Mouse (Mus musculus): ENCODE measurements around the gene Pdk1. TPM values are rescaled to one million over a fixed set of nuclear protein-coding genes. Genes with fewer than 3 reads are reported as not detected.

The Pdk1 gene
- polyA plus RNA-seq, 1 experiment from 2014 or later = 27.1 TPM

GRCm38 (mm10) chr2:71867480-71867879, 5.5 kb upstream of the Pdk1 start:
- Histone ChIP-seq H3K36me3 (replicated peaks; ENCODE audit: insufficient read depth, low read length) (no peaks in the 10 kb centered on the region), H3K27ac (ENCODE audit: low read depth) (peak overlapping the region; percentile 75; the same call in 1 of the 2 replicates), H3K4me1 (ENCODE audit: insufficient read depth) (peaks cover 18% of the 10 kb centered on the region), H3K9me3 (ENCODE audit: low read length) (no peaks in the 10 kb centered on the region), H3K4me2 (ENCODE audit: low read depth, low read length) (0 out of 2 replicates have a peak overlapping the region, but pooled peaks have one; percentile 4), H3K27me3 (ENCODE audit: insufficient read depth, low read length) (no peaks in the 10 kb centered on the region), H3K9ac (replicated peaks) (no peak overlapping the region), H3K4me3 (ENCODE audit: low read depth, low read length) (no peak overlapping the region)
- whole genome bisulfite sequencing (ENCODE audit: insufficient replicate concordance) = 12% methylated on average over 5 of the region's 5 CpGs
- TF ChIP-seq EP300 (IDR thresholded peaks at IDR 0.05; ENCODE audit: low read depth) (peak; percentile 33), CTCF (IDR thresholded peaks at IDR 0.05; ENCODE audit: low read depth) (no peak)
- DNase-seq = peak; percentile 17
- peak; percentile 72 for ATAC-seq

- H3K36me3 ChIP-seq (replicated peaks; ENCODE audit: insufficient read depth, low read length) = no peaks in the 10 kb centered on the region
- no peaks in the 10 kb centered on the region for H3K9me3 ChIP-seq (ENCODE audit: low read length)
- no peaks in the 10 kb centered on the region for H3K27me3 ChIP-seq (ENCODE audit: insufficient read depth, low read length)
- H3K27ac ChIP-seq (ENCODE audit: low read depth) = no peak overlapping the region
- no peak for TF ChIP-seq EP300 (IDR thresholded peaks at IDR 0.05; ENCODE audit: low read depth)
- no peak for TF ChIP-seq CTCF (IDR thresholded peaks at IDR 0.05; ENCODE audit: low read depth)
- no peak for ATAC-seq
- H3K4me3 ChIP-seq (ENCODE audit: low read depth, low read length) = no peak overlapping the region
- no peak for DNase-seq
- no peak overlapping the region for H3K4me2 ChIP-seq (ENCODE audit: low read depth, low read length)
- WGBS (ENCODE audit: insufficient replicate concordance) = 91% methylated on average over 1 of the region's 1 CpGs
- H3K4me1 ChIP-seq (ENCODE audit: insufficient read depth) = peaks cover 20% of the 10 kb centered on the region
- H3K9ac ChIP-seq (replicated peaks) = no peak overlapping the region
Measured at GRCm38 (mm10) chr2:71868256-71868655, 4.8 kb upstream of the Pdk1 start.

- peaks cover 23% of the 10 kb centered on the region for H3K4me1 ChIP-seq (ENCODE audit: insufficient read depth)
- WGBS (ENCODE audit: insufficient replicate concordance) = 80% methylated on average over 10 of the region's 10 CpGs
- peak overlapping the region; percentile 97 for H3K4me2 ChIP-seq (ENCODE audit: low read depth, low read length)
- no peak for DNase-seq
- no peaks in the 10 kb centered on the region for H3K9me3 ChIP-seq (ENCODE audit: low read length)
- H3K4me3 ChIP-seq (ENCODE audit: low read depth, low read length) = peak overlapping the region; percentile 84; the same call in 1 of the 2 replicates
- H3K27me3 ChIP-seq (ENCODE audit: insufficient read depth, low read length) = no peaks in the 10 kb centered on the region
- H3K9ac ChIP-seq (replicated peaks) = no peak overlapping the region
- no peak overlapping the region; the same call in 1 of the 2 replicates for H3K27ac ChIP-seq (ENCODE audit: low read depth)
- H3K36me3 ChIP-seq (replicated peaks; ENCODE audit: insufficient read depth, low read length) = no peaks in the 10 kb centered on the region
- no peak for ATAC-seq
- no peak for TF ChIP-seq EP300 (IDR thresholded peaks at IDR 0.05; ENCODE audit: low read depth)
- TF ChIP-seq CTCF (IDR thresholded peaks at IDR 0.05; ENCODE audit: low read depth) = no peak
Measured at GRCm38 (mm10) chr2:71872141-71872540, 883 bp upstream of the Pdk1 start.

GRCm38 (mm10) chr2:71873474-71874322, 674 bp downstream of the Pdk1 start:
- peak; percentile 56 for DNase-seq
- TF ChIP-seq EP300 (IDR thresholded peaks at IDR 0.05; ENCODE audit: low read depth) (no peak), CTCF (IDR thresholded peaks at IDR 0.05; ENCODE audit: low read depth) (no peak)
- H3K4me3 ChIP-seq (ENCODE audit: low read depth, low read length) = peak overlapping the region; percentile 84
- ATAC-seq = peak; percentile 51
- 1% methylated on average over 49 of the region's 51 CpGs for WGBS (ENCODE audit: insufficient replicate concordance)
- peak overlapping the region; percentile 89 for H3K9ac ChIP-seq (replicated peaks)
- H3K4me1 ChIP-seq (ENCODE audit: insufficient read depth) = peaks cover 21% of the 10 kb centered on the region
- no peaks in the 10 kb centered on the region for H3K9me3 ChIP-seq (ENCODE audit: low read length)
- no peaks in the 10 kb centered on the region for H3K27me3 ChIP-seq (ENCODE audit: insufficient read depth, low read length)
- no peaks in the 10 kb centered on the region for H3K36me3 ChIP-seq (replicated peaks; ENCODE audit: insufficient read depth, low read length)
- peak overlapping the region; percentile 97 for H3K4me2 ChIP-seq (ENCODE audit: low read depth, low read length)
- peak overlapping the region; percentile 97 for H3K27ac ChIP-seq (ENCODE audit: low read depth)

GRCm38 (mm10) chr2:71874422-71874821, 1.4 kb downstream of the Pdk1 start:
- H3K27me3 ChIP-seq (ENCODE audit: insufficient read depth, low read length) = no peaks in the 10 kb centered on the region
- H3K9ac ChIP-seq (replicated peaks) = peak overlapping the region; percentile 89
- no peak for ATAC-seq
- 29% methylated on average over 2 of the region's 2 CpGs for WGBS (ENCODE audit: insufficient replicate concordance)
- H3K27ac ChIP-seq (ENCODE audit: low read depth) = peak overlapping the region; percentile 97
- peak overlapping the region; percentile 97 for H3K4me2 ChIP-seq (ENCODE audit: low read depth, low read length)
- H3K4me1 ChIP-seq (ENCODE audit: insufficient read depth) = peaks cover 21% of the 10 kb centered on the region
- H3K4me3 ChIP-seq (ENCODE audit: low read depth, low read length) = peak overlapping the region; percentile 84
- no peaks in the 10 kb centered on the region for H3K9me3 ChIP-seq (ENCODE audit: low read length)
- no peaks in the 10 kb centered on the region for H3K36me3 ChIP-seq (replicated peaks; ENCODE audit: insufficient read depth, low read length)
- peak; percentile 18 for DNase-seq
- TF ChIP-seq CTCF (IDR thresholded peaks at IDR 0.05; ENCODE audit: low read depth) = no peak

GRCm38 (mm10) chr2:71874836-71875235, 1.8 kb downstream of the Pdk1 start:
- TF ChIP-seq CTCF (IDR thresholded peaks at IDR 0.05; ENCODE audit: low read depth) (no peak), EP300 (IDR thresholded peaks at IDR 0.05; ENCODE audit: low read depth) (no peak)
- H3K9ac ChIP-seq (replicated peaks) = peak overlapping the region; percentile 89
- no peak for ATAC-seq
- peak overlapping the region; percentile 97 for H3K4me2 ChIP-seq (ENCODE audit: low read depth, low read length)
- H3K9me3 ChIP-seq (ENCODE audit: low read length) = no peaks in the 10 kb centered on the region
- H3K4me1 ChIP-seq (ENCODE audit: insufficient read depth) = peaks cover 21% of the 10 kb centered on the region
- H3K4me3 ChIP-seq (ENCODE audit: low read depth, low read length) = peak overlapping the region; percentile 84
- H3K27me3 ChIP-seq (ENCODE audit: insufficient read depth, low read length) = no peaks in the 10 kb centered on the region
- DNase-seq = no peak
- 56% methylated on average over 2 of the region's 2 CpGs for WGBS (ENCODE audit: insufficient replicate concordance)
- peak overlapping the region; percentile 97 for H3K27ac ChIP-seq (ENCODE audit: low read depth)
- H3K36me3 ChIP-seq (replicated peaks; ENCODE audit: insufficient read depth, low read length) = no peaks in the 10 kb centered on the region

All from liver, postnatal 0 days (tissue).